Mouse (Mus musculus) brain, embryonic 14.5 days (tissue): Measurements from ENCODE around the gene Tmem191c. TPM values are rescaled to one million over a fixed set of nuclear protein-coding genes. Genes with fewer than 3 reads are reported as not detected.
A peak's percentile ranks its signal among the peaks of the same experiment; 100 is the strongest.

Source experiments
- DNase-seq: peaks from one replicate; pipeline ENCODE4 v3.0.0-alpha.2; 2011; ENCODE audit warnings: low read depth
- CTCF ChIP-seq: fragments of 200-500 bp; IDR thresholded peaks from 2 replicates; pipeline ENCODE4 v1.5.1; 2012; ENCODE audit warnings: inconsistent platforms, mild to moderate bottlenecking, moderate library complexity, borderline replicate concordance; ENCODE audit not compliant: insufficient read depth, insufficient read length; ENCODE audit errors: extremely low read depth
- POLR2A ChIP-seq: fragments of 200-500 bp; IDR thresholded peaks from 2 replicates; pipeline ENCODE4 v1.6.1; 2012; ENCODE audit warnings: mild to moderate bottlenecking, inconsistent platforms, borderline replicate concordance; ENCODE audit not compliant: poor library complexity, insufficient read depth, insufficient read length, severe bottlenecking; ENCODE audit errors: extremely low read depth
- polyA plus RNA-seq: library from polyadenylated mRNA; depleted of rRNA; stranded (reverse); fragments of >200 nt; gene quantifications from 2 replicates; pipeline ENCODE4 v1.2.3, GENCODE M21; 2012; rRNA removed

Tmem191c gene
- polyA plus RNA-seq, 1 experiment = 63.5 TPM

- DNase-seq = no peak
- TF ChIP-seq POLR2A (no peak), CTCF (no peak)
Observed at GRCm38 (mm10) chr16:17312531-17312930, 36.7 kb downstream of the Tmem191c start.

- DNase-seq = no peak
Observed at GRCm38 (mm10) chr16:17316554-17316953, 40.7 kb downstream of the Tmem191c start.

GRCm38 (mm10) chr16:17321481-17321880, 45.6 kb downstream of the Tmem191c start:
- DNase-seq = peak; percentile 39
- no peak for TF ChIP-seq CTCF
- no peak for TF ChIP-seq POLR2A

More at GRCm38 (mm10) chr16:17316554-17316953, 40.7 kb downstream of the Tmem191c start:
- no peak for TF ChIP-seq CTCF
- TF ChIP-seq POLR2A = no peak

GRCm38 (mm10) chr16:17324745-17325144, 48.9 kb downstream of the Tmem191c start:
- TF ChIP-seq CTCF (no peak), POLR2A (no peak)
- DNase-seq = no peak

GRCm38 (mm10) chr16:17326064-17326463, 50.2 kb downstream of the Tmem191c start:
- no peak for DNase-seq
- TF ChIP-seq CTCF (no peak), POLR2A (no peak)

- no peak for DNase-seq
- TF ChIP-seq POLR2A (no peak), CTCF (no peak)
Observed at GRCm38 (mm10) chr16:17329848-17330570, 54.1 kb downstream of the Tmem191c start.

GRCm38 (mm10) chr16:17331116-17331515, 55.2 kb downstream of the Tmem191c start, which contains the start of gene Serpind1:
Gene Serpind1, plus strand, starts transcription at chr16:17331371.
- no peak for TF ChIP-seq CTCF
- no peak for TF ChIP-seq POLR2A
- no peak for DNase-seq

GRCm38 (mm10) chr16:17331855-17332254, 56.0 kb downstream of the Tmem191c start:
- DNase-seq = no peak
- no peak for TF ChIP-seq POLR2A
- TF ChIP-seq CTCF = no peak

Other genes starting within 250 kb of the Tmem191c start
- 74.8 and 97.9 TPM in 2 replicates for gene Ypel1, start 206.4 kb upstream of the Tmem191c start, polyA plus RNA-seq
- 134 and 157 TPM in 2 replicates for gene Ppil2, start 164.8 kb upstream of the Tmem191c start, polyA plus RNA-seq
- 35.9 and 55.8 TPM in 2 replicates for gene 2610318N02Rik, start 150.9 kb upstream of the Tmem191c start, polyA plus RNA-seq
- 20.2 and 23.4 TPM in 2 replicates for gene Sdf2l1, start 143.7 kb upstream of the Tmem191c start, polyA plus RNA-seq
- gene Ydjc, start 131.5 kb upstream of the Tmem191c start, polyA plus RNA-seq = 41.9 and 51.4 TPM in 2 replicates
- 5.4 and 6.2 TPM in 2 replicates for gene Ccdc116, start 128.8 kb upstream of the Tmem191c start, polyA plus RNA-seq
- 96.5 and 127 TPM in 2 replicates for gene Ube2l3, start 73.4 kb upstream of the Tmem191c start, polyA plus RNA-seq
- 1.3 and 2.2 TPM in 2 replicates for gene Rimbp3, start 67.5 kb upstream of the Tmem191c start, polyA plus RNA-seq
- gene Hic2, start 42.5 kb upstream of the Tmem191c start, polyA plus RNA-seq = 12.1 and 16.4 TPM in 2 replicates
- 0.93 and 0.98 TPM in 2 replicates for gene Serpind1, start 55.3 kb downstream of the Tmem191c start, polyA plus RNA-seq
- 9.5 and 19.6 TPM in 2 replicates for gene Snap29, start 129.9 kb downstream of the Tmem191c start, polyA plus RNA-seq
- gene Pi4ka, start 130.2 kb downstream of the Tmem191c start, polyA plus RNA-seq = 131 and 151 TPM in 2 replicates
- 58.5 and 66.4 TPM in 2 replicates for gene Crkl, start 175.9 kb downstream of the Tmem191c start, polyA plus RNA-seq
- 16.6 and 17.4 TPM in 2 replicates for gene Aifm3, start 213.5 kb downstream of the Tmem191c start, polyA plus RNA-seq
- 309 and 395 TPM in 2 replicates for gene Lztr1, start 232.6 kb downstream of the Tmem191c start, polyA plus RNA-seq